Mouse (Mus musculus) intestine, postnatal 0 days (tissue): ENCODE results near the gene Bhlhe23. TPM values are rescaled to one million over a fixed set of nuclear protein-coding genes. Genes with fewer than 3 reads are reported as not detected.

Source experiments
- ATAC-seq: fragments of 200-750 bp; cut with Nextera tagmentation; 2 replicates; pipeline ENCODE4 v1.8.0; 2017; ENCODE audit warnings: mild to moderate bottlenecking, moderate TSS enrichment, moderate library complexity
- H3K27ac ChIP-seq: fragments of 300-500 bp; sonication (generic); 2 replicates; pipeline ENCODE4 v1.5.1; 2014; ENCODE audit warnings: mild to moderate bottlenecking, low read depth, low read length, moderate library complexity
- H3K27me3 ChIP-seq: fragments of 300-500 bp; sonication (generic); replicated peaks from 2 replicates; pipeline ENCODE4 v1.6.1; 2014; ENCODE audit warnings: low read length, mixed read lengths; ENCODE audit not compliant: control insufficient read depth, insufficient read depth
- H3K36me3 ChIP-seq: fragments of 300-500 bp; sonication (generic); 2 replicates; pipeline ENCODE4 v1.6.1; 2014; ENCODE audit warnings: mild to moderate bottlenecking, moderate library complexity; ENCODE audit not compliant: control insufficient read depth, insufficient read depth
- H3K4me1 ChIP-seq: fragments of 300-500 bp; sonication (generic); replicated peaks from 2 replicates; pipeline ENCODE4 v1.6.1; 2014; ENCODE audit warnings: antibody characterized with exemption, low read length, mixed read lengths; ENCODE audit not compliant: control insufficient read depth, insufficient read depth
- H3K4me2 ChIP-seq: fragments of 300-500 bp; sonication (generic); replicated peaks from 2 replicates; pipeline ENCODE4 v1.6.1; 2014; ENCODE audit warnings: low read depth, mild to moderate bottlenecking, moderate library complexity
- H3K4me3 ChIP-seq: fragments of 300-500 bp; sonication (generic); 2 replicates; pipeline ENCODE4 v1.5.1; 2014; ENCODE audit warnings: low read depth, low read length
- H3K9ac ChIP-seq: fragments of 300-500 bp; sonication (generic); 2 replicates; pipeline ENCODE4 v1.6.1; 2014; ENCODE audit warnings: mild to moderate bottlenecking, low read depth, low read length
- H3K9me3 ChIP-seq: fragments of 300-500 bp; sonication (generic); 2 replicates; pipeline ENCODE4 v1.6.1; 2016; ENCODE audit warnings: mixed run types; ENCODE audit not compliant: control insufficient read depth
- CTCF ChIP-seq: sonication (generic); IDR thresholded peaks from 2 replicates; pipeline ENCODE4 v1.5.1; 2016; ENCODE audit warnings: low read depth, mild to moderate bottlenecking, control low read depth, antibody characterized with exemption, moderate library complexity
- WGBS: fragments of 180-500 bp; shearing (Covaris S2); extraction: QIAGEN DNeasy Blood & Tissue Kit; methylation state at CpG from one replicate; pipeline ENCODE4 v1.1.7; 2014; 5-methylcytosine and 5-hydroxymethylcytosine counted together
- polyA plus RNA-seq: library from polyadenylated mRNA; unstranded; fragments of >200 nt; fragmentation: Nextera tagmentation; extraction: Ambion mirVana; gene quantifications from 2 replicates; pipeline ENCODE4 v1.2.1, GENCODE M21; 2015

Bhlhe23 gene
- polyA plus RNA-seq, 1 experiment from 2014 or later, result not detected

DNA sequence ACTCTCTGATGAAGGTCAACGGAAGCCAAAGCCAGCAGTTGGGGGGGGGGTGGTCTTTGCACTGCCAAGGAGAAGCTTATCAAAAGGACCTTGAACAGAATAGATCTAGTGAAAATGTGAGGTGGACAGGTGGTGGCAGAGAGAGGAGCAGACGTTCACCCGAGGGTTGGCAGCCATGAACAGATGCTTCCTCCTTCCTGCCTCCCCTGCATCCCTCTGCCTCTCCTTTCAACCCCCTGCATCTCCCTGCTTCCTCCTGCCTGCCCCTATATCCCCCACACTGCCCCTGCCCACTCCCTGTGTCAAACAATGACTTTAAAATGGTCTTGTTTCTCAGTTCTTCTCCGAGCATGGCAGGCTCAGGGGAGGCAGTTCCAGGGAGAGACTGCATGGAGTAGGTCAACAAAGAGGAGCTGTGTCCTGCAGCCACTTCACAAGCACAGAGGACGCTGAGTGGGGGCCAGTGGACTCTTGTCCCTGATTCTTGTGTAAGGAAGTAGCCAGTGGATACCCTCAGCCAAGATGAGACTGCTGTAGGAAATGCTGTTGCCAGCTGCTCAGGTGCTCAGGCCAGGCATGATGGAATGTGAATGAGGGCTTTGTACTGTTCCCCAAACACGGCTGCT lies 39.9 kb upstream of the Bhlhe23 start:
- Histone ChIP-seq H3K27ac (no peak overlapping the region), H3K4me3 (no peak overlapping the region), H3K4me2 (no peak overlapping the region), H3K27me3 (no peaks in the 10 kb centered on the region), H3K36me3 (no peaks in the 10 kb centered on the region), H3K9ac (no peak overlapping the region), H3K4me1 (no peaks in the 10 kb centered on the region), H3K9me3 (no peaks in the 10 kb centered on the region)
- ATAC-seq, result no peak
- TF ChIP-seq CTCF, result no peak
- 62% methylated on average over 6 of the region's 6 CpGs for WGBS

DNA sequence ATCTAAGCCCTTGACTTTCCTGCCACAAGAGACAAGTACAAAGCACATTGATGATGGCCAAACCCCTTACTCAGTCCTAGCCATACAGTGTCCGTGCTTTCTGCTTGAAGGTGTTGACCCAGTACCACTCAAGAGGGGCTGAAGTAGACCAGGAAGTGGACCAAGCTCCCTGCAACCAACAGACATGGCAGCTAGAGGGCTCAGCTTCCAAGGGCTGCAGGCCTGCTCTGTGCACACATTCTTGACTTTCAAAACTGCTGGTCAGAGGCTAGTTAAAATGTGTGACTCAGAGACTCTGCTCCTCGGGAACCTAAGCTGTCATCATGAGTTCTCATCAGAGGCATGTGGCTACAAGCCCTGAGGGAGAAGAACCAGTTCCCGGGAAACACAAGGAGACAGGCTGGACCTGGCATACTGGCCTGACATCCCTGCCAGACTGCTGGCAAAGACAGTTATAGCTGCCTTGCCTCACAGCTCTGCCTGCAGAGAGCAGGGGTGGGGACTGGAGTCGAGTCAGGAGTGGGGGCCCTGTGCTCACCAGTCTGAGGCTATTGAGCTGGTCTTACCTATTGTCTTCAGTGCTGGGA lies 37.4 kb upstream of the Bhlhe23 start:
- no peaks in the 10 kb centered on the region for H3K9me3 ChIP-seq
- H3K36me3 ChIP-seq, result no peaks in the 10 kb centered on the region
- ATAC-seq, result no peak
- no peaks in the 10 kb centered on the region for H3K27me3 ChIP-seq
- H3K4me3 ChIP-seq, result no peak overlapping the region
- WGBS, result 62% methylated on average over 4 of the region's 4 CpGs
- H3K9ac ChIP-seq, result no peak overlapping the region
- peak; percentile 34 for TF ChIP-seq CTCF
- no peak overlapping the region for H3K27ac ChIP-seq
- no peaks in the 10 kb centered on the region for H3K4me1 ChIP-seq
- H3K4me2 ChIP-seq, result no peak overlapping the region

DNA sequence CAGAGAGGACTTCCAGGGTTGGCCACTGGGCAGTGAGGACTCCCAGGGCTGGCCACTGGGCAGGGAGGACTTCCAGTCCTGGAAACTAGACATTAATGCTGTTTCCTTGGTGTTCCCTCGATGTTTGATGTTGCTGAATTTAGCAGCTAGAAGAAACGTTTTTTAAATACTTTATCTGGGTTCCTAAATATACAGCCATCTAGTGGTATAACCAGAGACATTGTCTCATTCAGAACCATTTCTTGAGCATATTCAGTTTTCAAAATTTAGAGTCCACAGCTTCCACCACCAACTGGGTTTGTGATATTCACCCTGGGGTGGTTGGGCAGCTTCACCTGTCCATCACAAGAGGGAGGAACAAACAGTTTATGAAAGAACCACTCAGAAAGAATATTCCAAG lies 34.3 kb upstream of the Bhlhe23 start:
- Histone ChIP-seq H3K4me3 (no peak overlapping the region), H3K4me2 (no peak overlapping the region), H3K27me3 (no peaks in the 10 kb centered on the region), H3K4me1 (no peaks in the 10 kb centered on the region), H3K9me3 (no peaks in the 10 kb centered on the region), H3K36me3 (no peaks in the 10 kb centered on the region), H3K9ac (no peak overlapping the region), H3K27ac (no peak overlapping the region)
- WGBS, result 51% methylated on average over 2 of the region's 2 CpGs
- ATAC-seq, result no peak
- no peak for TF ChIP-seq CTCF

DNA sequence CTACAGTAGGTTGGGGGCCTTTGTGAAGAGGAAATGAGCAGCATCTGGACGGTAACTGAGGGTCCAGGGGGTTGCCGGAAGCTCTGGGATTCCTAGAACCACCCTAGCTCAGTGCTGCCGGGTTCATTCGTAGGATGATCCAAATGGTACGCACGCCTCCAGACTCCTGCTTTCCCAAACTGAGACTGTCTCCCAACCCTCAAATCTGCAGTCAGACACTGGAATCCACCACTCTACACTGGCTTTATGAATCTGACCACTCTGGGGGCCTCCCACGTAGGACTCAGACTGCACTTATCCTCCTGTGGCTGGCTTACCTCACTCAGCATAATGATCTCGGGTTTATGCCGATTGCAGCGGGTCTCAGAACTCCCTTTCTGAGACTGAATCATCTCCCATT lies 32.8 kb upstream of the Bhlhe23 start:
- Histone ChIP-seq H3K4me3 (no peak overlapping the region), H3K9ac (no peak overlapping the region), H3K27me3 (no peaks in the 10 kb centered on the region), H3K4me2 (no peak overlapping the region), H3K9me3 (no peaks in the 10 kb centered on the region), H3K27ac (no peak overlapping the region), H3K36me3 (no peaks in the 10 kb centered on the region), H3K4me1 (no peaks in the 10 kb centered on the region)
- no peak for TF ChIP-seq CTCF
- no peak for ATAC-seq
- WGBS, result 74% methylated on average over 10 of the region's 10 CpGs

DNA sequence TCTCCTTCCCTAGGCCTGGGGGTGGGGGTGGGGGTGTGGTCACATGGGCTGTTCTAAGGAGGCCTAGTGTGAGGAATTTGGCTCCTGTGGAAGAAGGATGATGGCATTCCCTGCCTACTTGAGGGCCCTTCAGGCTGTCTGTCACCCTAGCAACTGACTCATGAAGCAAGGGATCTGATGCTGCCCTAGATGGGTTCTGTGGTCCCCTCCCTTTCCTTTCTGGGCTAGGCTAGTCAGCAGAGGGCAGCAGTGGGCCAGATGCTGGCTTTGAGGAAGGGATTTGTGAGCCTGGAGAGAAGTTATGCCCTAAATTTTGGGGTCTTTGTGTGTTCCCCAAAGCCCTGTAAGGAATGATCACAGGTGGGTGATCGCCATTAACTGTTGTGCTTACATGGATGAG lies 29.3 kb upstream of the Bhlhe23 start:
- H3K4me1 ChIP-seq, result no peaks in the 10 kb centered on the region
- TF ChIP-seq CTCF, result peak; percentile 61
- H3K36me3 ChIP-seq, result no peaks in the 10 kb centered on the region
- H3K9ac ChIP-seq, result no peak overlapping the region
- H3K4me3 ChIP-seq, result no peak overlapping the region
- 63% methylated on average over 1 of the region's 1 CpGs for WGBS
- no peak for ATAC-seq
- no peak overlapping the region for H3K27ac ChIP-seq
- H3K27me3 ChIP-seq, result no peaks in the 10 kb centered on the region
- no peaks in the 10 kb centered on the region for H3K9me3 ChIP-seq
- no peak overlapping the region for H3K4me2 ChIP-seq

DNA sequence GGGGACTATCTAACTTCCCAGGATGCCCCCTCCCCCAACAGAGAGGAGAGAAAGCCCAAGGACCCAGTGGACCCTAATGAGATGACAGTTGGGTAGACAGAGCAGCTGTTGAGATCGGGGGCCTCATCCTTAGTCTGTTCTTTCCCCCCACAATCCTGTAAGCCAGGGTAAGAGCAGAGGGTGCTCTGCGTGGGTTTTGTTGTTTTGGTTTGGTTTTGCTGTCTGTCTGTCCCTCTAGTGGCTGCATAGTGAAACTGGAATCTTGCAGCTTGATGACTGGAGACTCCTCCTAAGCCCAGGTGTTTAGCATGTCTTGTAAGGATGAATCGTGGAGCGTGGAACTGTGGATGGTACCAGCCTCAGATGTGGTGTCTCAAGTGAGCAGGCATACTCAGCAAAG lies 19.3 kb upstream of the Bhlhe23 start:
- WGBS, result 45% methylated on average over 4 of the region's 4 CpGs
- TF ChIP-seq CTCF, result peak; percentile 44
- H3K4me3 ChIP-seq, result no peak overlapping the region
- ATAC-seq, result no peak
- no peak overlapping the region for H3K4me2 ChIP-seq
- H3K9me3 ChIP-seq, result no peaks in the 10 kb centered on the region
- no peaks in the 10 kb centered on the region for H3K27me3 ChIP-seq
- H3K36me3 ChIP-seq, result no peaks in the 10 kb centered on the region
- H3K4me1 ChIP-seq, result no peaks in the 10 kb centered on the region
- no peak overlapping the region for H3K9ac ChIP-seq
- no peak overlapping the region for H3K27ac ChIP-seq
